Mouse (Mus musculus): ENCODE results near the gene Trak1.

DNA sequence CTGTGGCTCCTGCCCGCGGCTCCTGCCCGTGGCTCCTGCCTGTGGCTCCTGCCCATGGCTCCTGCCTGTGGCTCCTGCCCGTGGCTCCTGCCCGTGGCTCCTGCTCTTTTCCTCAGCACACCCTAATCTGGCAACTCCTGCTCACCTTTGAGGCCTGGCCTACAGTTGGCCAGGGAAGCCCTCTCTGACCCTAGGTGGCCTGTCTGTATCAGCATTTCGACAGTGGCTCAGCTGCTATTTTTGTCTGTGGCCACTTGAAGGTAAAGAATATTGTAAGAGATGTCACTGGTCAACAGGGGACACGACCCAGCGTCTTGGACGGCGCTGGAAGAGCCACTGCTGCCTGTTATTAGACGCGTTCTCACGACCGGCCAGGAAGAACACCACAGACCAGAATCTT lies 24.7 kb downstream of the Trak1 start:
- TF ChIP-seq GATA1 (IDR thresholded peaks at IDR 0.05; ENCODE audit: borderline replicate concordance, low read length): no peak
- TF ChIP-seq FLI1 (IDR thresholded peaks at IDR 0.05; ENCODE audit: low read length): no peak

All from megakaryocyte, embryonic 14.5 days (primary cell).